Mouse (Mus musculus): Measurements from ENCODE around the gene Mrpl23. TPM values are rescaled to one million over a fixed set of nuclear protein-coding genes. Genes with fewer than 3 reads are reported as not detected.

The Mrpl23 gene
- polyA plus RNA-seq, 1 experiment: 73.3 TPM

- H3ac ChIP-seq (ENCODE audit: control insufficient read depth, insufficient read length): no peak overlapping the region
- no peaks in the 10 kb centered on the region for H3K36me3 ChIP-seq (ENCODE audit: control insufficient read depth, insufficient read depth)
- H3K27me3 ChIP-seq (ENCODE audit: control insufficient read depth, insufficient read depth, insufficient read length): no peaks in the 10 kb centered on the region
- H3K79me2 ChIP-seq (ENCODE audit: control insufficient read depth, insufficient read depth): no peaks in the 10 kb centered on the region
- no peak for TF ChIP-seq MAX (IDR thresholded peaks at IDR 0.05; ENCODE audit: low read depth)
- TF ChIP-seq MYOG (IDR thresholded peaks at IDR 0.05; ENCODE audit: control insufficient read depth in 1 of 3, insufficient read depth in 1 of 3, insufficient read length in 2 of 3, low read depth in 2 of 3): no peak
- no peak for TF ChIP-seq E2F4 (IDR thresholded peaks at IDR 0.05; ENCODE audit: insufficient read depth)
- no peak for TF ChIP-seq USF1 (IDR thresholded peaks at IDR 0.05; ENCODE audit: low read depth)
- TF ChIP-seq POLR2A (IDR thresholded peaks at IDR 0.05; ENCODE audit: insufficient read length, low read depth): no peak
- TF ChIP-seq REST (IDR thresholded peaks at IDR 0.05; ENCODE audit: insufficient read depth, insufficient read length): no peak
- no peak for TF ChIP-seq TCF3 (IDR thresholded peaks at IDR 0.05; ENCODE audit: insufficient read length, low read depth)
- no peak for TF ChIP-seq SRF (IDR thresholded peaks at IDR 0.05; ENCODE audit: control insufficient read depth, insufficient read length, low read depth)
- no peak for TF ChIP-seq MYOD1 (IDR thresholded peaks at IDR 0.05; ENCODE audit: control insufficient read depth in 1 of 3, insufficient read length in 2 of 3, low read depth in 2 of 3)
- TF ChIP-seq CEBPB (IDR thresholded peaks at IDR 0.05; ENCODE audit: insufficient read depth, poor library complexity, severe bottlenecking): no peak
- no peak for TF ChIP-seq TCF12 (IDR thresholded peaks at IDR 0.05; ENCODE audit: insufficient read depth, poor library complexity, severe bottlenecking)
- TF ChIP-seq POLR2AphosphoS2 (IDR thresholded peaks at IDR 0.05; ENCODE audit: insufficient read length, low read depth): no peak
- no peak overlapping the region for H3K4me3 ChIP-seq
- no peak overlapping the region for H3K4me2 ChIP-seq (ENCODE audit: low read depth)
Measured at GRCm38 (mm10) chr7:142564955-142565643, 32.6 kb downstream of the Mrpl23 start.

- Histone ChIP-seq H3K27me3 (ENCODE audit: control insufficient read depth, insufficient read depth, insufficient read length) (no peaks in the 10 kb centered on the region), H3K79me2 (ENCODE audit: control insufficient read depth, insufficient read depth) (no peaks in the 10 kb centered on the region), H3ac (ENCODE audit: control insufficient read depth, insufficient read length) (no peak overlapping the region), H3K4me2 (ENCODE audit: low read depth) (no peak overlapping the region), H3K36me3 (ENCODE audit: control insufficient read depth, insufficient read depth) (no peaks in the 10 kb centered on the region), H3K4me3 (no peak overlapping the region)
- TF ChIP-seq MYOD1 (IDR thresholded peaks at IDR 0.05; ENCODE audit: control insufficient read depth in 1 of 3, insufficient read length in 2 of 3, low read depth in 2 of 3): no peak
- TF ChIP-seq MYOG (IDR thresholded peaks at IDR 0.05; ENCODE audit: control insufficient read depth in 1 of 3, insufficient read depth in 1 of 3, insufficient read length in 2 of 3, low read depth in 2 of 3): no peak
- no peak for TF ChIP-seq TCF12 (IDR thresholded peaks at IDR 0.05; ENCODE audit: insufficient read depth, poor library complexity, severe bottlenecking)
- TF ChIP-seq CEBPB (IDR thresholded peaks at IDR 0.05; ENCODE audit: insufficient read depth, poor library complexity, severe bottlenecking): no peak
- TF ChIP-seq REST (IDR thresholded peaks at IDR 0.05; ENCODE audit: insufficient read depth, insufficient read length): no peak
Measured at GRCm38 (mm10) chr7:142566512-142566911, 34.0 kb downstream of the Mrpl23 start.

- Histone ChIP-seq H3K4me3 (no peak overlapping the region), H3K79me2 (ENCODE audit: control insufficient read depth, insufficient read depth) (no peaks in the 10 kb centered on the region), H3ac (ENCODE audit: control insufficient read depth, insufficient read length) (no peak overlapping the region), H3K4me2 (ENCODE audit: low read depth) (no peak overlapping the region), H3K36me3 (ENCODE audit: control insufficient read depth, insufficient read depth) (no peaks in the 10 kb centered on the region), H3K27me3 (ENCODE audit: control insufficient read depth, insufficient read depth, insufficient read length) (no peaks in the 10 kb centered on the region)
- TF ChIP-seq REST (IDR thresholded peaks at IDR 0.05; ENCODE audit: insufficient read depth, insufficient read length) (no peak), POLR2AphosphoS2 (IDR thresholded peaks at IDR 0.05; ENCODE audit: insufficient read length, low read depth) (no peak), SRF (IDR thresholded peaks at IDR 0.05; ENCODE audit: control insufficient read depth, insufficient read length, low read depth) (no peak), POLR2A (IDR thresholded peaks at IDR 0.05; ENCODE audit: insufficient read length, low read depth) (no peak), TCF12 (IDR thresholded peaks at IDR 0.05; ENCODE audit: insufficient read depth, poor library complexity, severe bottlenecking) (no peak), TCF3 (IDR thresholded peaks at IDR 0.05; ENCODE audit: insufficient read length, low read depth) (no peak), MYOG (IDR thresholded peaks at IDR 0.05; ENCODE audit: control insufficient read depth in 1 of 3, insufficient read depth in 1 of 3, insufficient read length in 2 of 3, low read depth in 2 of 3) (no peak), USF1 (IDR thresholded peaks at IDR 0.05; ENCODE audit: low read depth) (no peak), MAX (IDR thresholded peaks at IDR 0.05; ENCODE audit: low read depth) (no peak), CEBPB (IDR thresholded peaks at IDR 0.05; ENCODE audit: insufficient read depth, poor library complexity, severe bottlenecking) (no peak), MYOD1 (IDR thresholded peaks at IDR 0.05; ENCODE audit: control insufficient read depth in 1 of 3, insufficient read length in 2 of 3, low read depth in 2 of 3) (no peak), E2F4 (IDR thresholded peaks at IDR 0.05; ENCODE audit: insufficient read depth) (no peak)
Measured at GRCm38 (mm10) chr7:142568985-142569384, 36.5 kb downstream of the Mrpl23 start.

GRCm38 (mm10) chr7:142570565-142570964 is 38.1 kb downstream of the Mrpl23 start:
- TF ChIP-seq REST (IDR thresholded peaks at IDR 0.05; ENCODE audit: insufficient read depth, insufficient read length): no peak
- TF ChIP-seq USF1 (IDR thresholded peaks at IDR 0.05; ENCODE audit: low read depth): no peak
- TF ChIP-seq SRF (IDR thresholded peaks at IDR 0.05; ENCODE audit: control insufficient read depth, insufficient read length, low read depth): no peak
- no peak for TF ChIP-seq TCF12 (IDR thresholded peaks at IDR 0.05; ENCODE audit: insufficient read depth, poor library complexity, severe bottlenecking)
- TF ChIP-seq POLR2AphosphoS2 (IDR thresholded peaks at IDR 0.05; ENCODE audit: insufficient read length, low read depth): no peak
- TF ChIP-seq MYOG (IDR thresholded peaks at IDR 0.05; ENCODE audit: control insufficient read depth in 1 of 3, insufficient read depth in 1 of 3, insufficient read length in 2 of 3, low read depth in 2 of 3): no peak
- TF ChIP-seq TCF3 (IDR thresholded peaks at IDR 0.05; ENCODE audit: insufficient read length, low read depth): no peak
- TF ChIP-seq E2F4 (IDR thresholded peaks at IDR 0.05; ENCODE audit: insufficient read depth): no peak
- no peak for TF ChIP-seq MYOD1 (IDR thresholded peaks at IDR 0.05; ENCODE audit: control insufficient read depth in 1 of 3, insufficient read length in 2 of 3, low read depth in 2 of 3)
- no peak for TF ChIP-seq POLR2A (IDR thresholded peaks at IDR 0.05; ENCODE audit: insufficient read length, low read depth)
- TF ChIP-seq MAX (IDR thresholded peaks at IDR 0.05; ENCODE audit: low read depth): no peak
- no peak for TF ChIP-seq CEBPB (IDR thresholded peaks at IDR 0.05; ENCODE audit: insufficient read depth, poor library complexity, severe bottlenecking)
- Histone ChIP-seq H3K4me2 (ENCODE audit: low read depth) (no peak overlapping the region), H3K27me3 (ENCODE audit: control insufficient read depth, insufficient read depth, insufficient read length) (no peaks in the 10 kb centered on the region), H3K79me2 (ENCODE audit: control insufficient read depth, insufficient read depth) (no peaks in the 10 kb centered on the region), H3K36me3 (ENCODE audit: control insufficient read depth, insufficient read depth) (no peaks in the 10 kb centered on the region), H3K4me3 (no peak overlapping the region), H3ac (ENCODE audit: control insufficient read depth, insufficient read length) (no peak overlapping the region)
